Mouse (Mus musculus) heart, adult 2 months (tissue): ENCODE measurements around the gene Alpl. TPM values are rescaled to one million over a fixed set of nuclear protein-coding genes. Genes with fewer than 3 reads are reported as not detected.

Experiments
- DNase-seq, 2 experiments: peaks; one replicate each; pipeline ENCODE4 v3.0.0; 2021
- H3K27ac ChIP-seq: fragments of 200-600 bp; 2 replicates; pipeline ENCODE4 v1.8.1; 2022
- H3K27me3 ChIP-seq: fragments of 200-500 bp; 2 replicates; pipeline ENCODE4 v1.6.1; 2012; ENCODE audit warnings: mild to moderate bottlenecking, low read length, inconsistent platforms, mixed read lengths; ENCODE audit not compliant: control insufficient read depth, insufficient read depth
- H3K36me3 ChIP-seq: fragments of 200-500 bp; 2 replicates; pipeline ENCODE4 v1.6.1; 2012; ENCODE audit warnings: low read length, inconsistent platforms; ENCODE audit not compliant: control insufficient read depth, insufficient read depth
- H3K4me1 ChIP-seq: fragments of 200-500 bp; 2 replicates; pipeline ENCODE4 v1.6.1; 2011; ENCODE audit warnings: low read length; ENCODE audit not compliant: control insufficient read depth, insufficient read depth
- H3K4me3 ChIP-seq: fragments of 200-600 bp; 2 replicates; pipeline ENCODE4 v1.8.1; 2022
- H3K79me2 ChIP-seq: fragments of 200-500 bp; replicated peaks from 2 replicates; pipeline ENCODE4 v1.6.1; 2012; ENCODE audit warnings: mild to moderate bottlenecking, inconsistent platforms, low read length, moderate library complexity, mixed read lengths; ENCODE audit not compliant: control insufficient read depth, insufficient read depth
- H3K9ac ChIP-seq: fragments of 200-500 bp; 2 replicates; pipeline ENCODE4 v1.6.1; 2012; ENCODE audit warnings: low read depth, mild to moderate bottlenecking, control low read depth, inconsistent platforms, low read length, mixed read lengths
- CTCF ChIP-seq: fragments of 200-600 bp; IDR thresholded peaks from 2 replicates; pipeline ENCODE4 v1.8.1; 2022; ENCODE audit warnings: antibody characterized with exemption, mild to moderate bottlenecking, moderate library complexity
- EP300 ChIP-seq: fragments of 200-500 bp; IDR thresholded peaks from 2 replicates; pipeline ENCODE4 v1.6.1; 2011; ENCODE audit warnings: low read depth, low read length, control low read depth; ENCODE audit not compliant: insufficient read depth
- POLR2A ChIP-seq: fragments of 200-500 bp; IDR thresholded peaks from 2 replicates; pipeline ENCODE4 v1.6.1; 2011; ENCODE audit warnings: mild to moderate bottlenecking, low read depth, low read length, control low read depth; ENCODE audit not compliant: insufficient read depth
- WGBS: fragments of 180-500 bp; shearing (Covaris S2); methylation state at CpG from one replicate; pipeline ENCODE4 v1.1.7; 2018; 5-methylcytosine and 5-hydroxymethylcytosine counted together
- intact Hi-C: fragments of 180-260 bp; cut with DNase I; formaldehyde crosslinking; loops from one replicate; pipeline ENCODE4 v1.15.1; 2025
- polyA plus RNA-seq: library from polyadenylated mRNA; depleted of rRNA; stranded (reverse); fragments of >200 nt; gene quantifications from 2 replicates; pipeline ENCODE4 v1.2.3, GENCODE M21; 2012
- total RNA-seq, 2 experiments: library from RNA; stranded (reverse); gene quantifications; 2 replicates each; pipeline ENCODE4 v1.2.3; 2021

Alpl gene
- total and polyA plus RNA-seq, 3 experiments: 33.2 to 64.8 (median 55.6) TPM

DNA sequence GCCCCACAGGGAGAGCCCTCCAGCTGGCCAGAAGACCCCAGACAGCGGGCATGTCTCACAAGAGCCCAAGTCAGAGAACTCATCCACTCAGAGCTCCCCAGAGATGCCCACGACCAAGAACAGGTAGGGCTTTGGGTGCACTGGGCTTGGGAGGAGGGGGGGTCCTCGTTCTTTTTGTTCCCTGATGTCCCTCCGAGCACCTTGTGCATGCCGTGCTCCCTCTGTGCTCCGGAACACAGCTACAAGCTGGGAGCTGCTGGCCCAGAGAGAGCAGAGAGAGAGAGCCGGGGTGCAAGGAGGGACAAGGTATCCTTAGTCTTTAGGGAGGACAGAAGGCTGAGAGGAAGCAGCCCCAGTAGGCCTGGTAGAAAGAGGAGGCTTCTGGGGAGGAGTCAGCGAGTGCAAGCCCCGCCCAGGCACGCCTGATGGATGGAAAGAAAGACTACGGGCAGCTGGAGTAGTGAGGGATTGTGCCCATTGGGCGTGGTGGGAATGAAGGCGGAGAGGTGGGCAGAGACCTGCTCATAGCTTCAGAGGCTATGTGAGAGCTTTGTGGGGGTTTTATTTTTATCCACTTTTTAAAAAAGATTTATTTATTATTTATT, 70.5 kb downstream of the Alpl start:
- DNase-seq: no peak
- Histone ChIP-seq H3K4me1 (no peaks in the 10 kb centered on the region; the same call in 1 of the 2 replicates), H3K9ac (no peak overlapping the region), H3K79me2 (no peaks in the 10 kb centered on the region), H3K4me3 (no peak overlapping the region), H3K27me3 (peaks cover 2% of the 10 kb centered on the region; the same call in 1 of the 2 replicates), H3K27ac (no peak overlapping the region), H3K36me3 (no peaks in the 10 kb centered on the region)
- intact Hi-C loops: no loop called here
- TF ChIP-seq CTCF: no peak
- 76% methylated on average over 13 of the region's 13 CpGs for WGBS

DNA sequence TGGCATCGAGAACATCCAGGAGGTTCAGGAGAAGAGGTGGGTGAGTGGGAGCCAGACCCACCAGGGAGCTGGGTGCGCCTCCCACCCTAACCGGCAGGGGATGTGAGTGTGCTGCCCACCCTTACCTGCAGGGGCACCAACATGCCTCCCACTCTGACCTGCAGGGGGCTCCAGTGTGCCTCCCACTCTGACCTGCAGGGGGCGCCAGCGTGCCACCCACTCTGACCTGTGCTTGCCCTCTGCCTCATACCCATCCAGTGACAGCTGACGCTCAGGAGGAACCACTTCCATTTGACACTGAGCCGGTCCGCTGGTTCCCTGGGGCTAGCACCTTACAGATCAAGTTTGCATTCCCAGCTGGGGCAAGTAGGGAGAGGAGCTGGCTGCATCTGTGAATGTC, 71.4 kb downstream of the Alpl start:
- Histone ChIP-seq H3K79me2 (no peaks in the 10 kb centered on the region), H3K4me3 (peak overlapping the region; percentile 40), H3K27me3 (peaks cover 2% of the 10 kb centered on the region; the same call in 1 of the 2 replicates), H3K4me1 (no peaks in the 10 kb centered on the region), H3K9ac (peak overlapping the region; percentile 1; the same call in 1 of the 2 replicates), H3K27ac (peak overlapping the region; percentile 91), H3K36me3 (no peaks in the 10 kb centered on the region)
- 44% methylated on average over 8 of the region's 8 CpGs for WGBS
- intact Hi-C loops: no loop called here
- DNase-seq: peak; percentile 77 to 79
- TF ChIP-seq EP300 (no peak), CTCF (peak; percentile 91), POLR2A (no peak)

DNA sequence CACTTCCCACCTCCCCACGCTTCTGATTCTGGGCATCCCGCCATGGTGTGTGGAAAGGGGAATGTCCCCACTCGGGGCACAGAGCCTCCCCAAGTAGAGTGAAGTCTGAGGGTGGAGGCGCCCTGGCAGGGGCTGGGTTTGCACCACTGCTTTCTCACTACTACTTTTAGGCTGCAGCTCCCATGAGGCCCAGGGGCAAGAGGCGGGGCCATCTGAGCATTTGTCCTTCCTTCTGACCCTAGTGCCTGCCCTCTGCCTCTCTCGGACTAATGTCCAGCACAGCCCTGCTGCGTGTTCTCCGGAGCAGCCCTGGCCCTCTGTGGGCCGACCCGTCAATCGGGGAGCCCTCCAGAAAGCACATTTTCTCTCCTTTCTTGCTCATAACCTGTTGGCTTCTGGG, 72.0 kb downstream of the Alpl start:
- intact Hi-C loops: no loop called here
- peak overlapping the region; percentile 1; the same call in 1 of the 2 replicates for H3K9ac ChIP-seq
- H3K4me1 ChIP-seq: no peaks in the 10 kb centered on the region
- peak overlapping the region; percentile 91 for H3K27ac ChIP-seq
- peak; percentile 69 to 80 for DNase-seq
- H3K27me3 ChIP-seq: peaks cover 2% of the 10 kb centered on the region; the same call in 1 of the 2 replicates
- H3K4me3 ChIP-seq: peak overlapping the region; percentile 40
- 37% methylated on average over 11 of the region's 11 CpGs for WGBS
- H3K79me2 ChIP-seq: no peaks in the 10 kb centered on the region
- TF ChIP-seq EP300 (no peak), POLR2A (peak; percentile 60; the same call in 1 of the 2 replicates)
- no peaks in the 10 kb centered on the region for H3K36me3 ChIP-seq

DNA sequence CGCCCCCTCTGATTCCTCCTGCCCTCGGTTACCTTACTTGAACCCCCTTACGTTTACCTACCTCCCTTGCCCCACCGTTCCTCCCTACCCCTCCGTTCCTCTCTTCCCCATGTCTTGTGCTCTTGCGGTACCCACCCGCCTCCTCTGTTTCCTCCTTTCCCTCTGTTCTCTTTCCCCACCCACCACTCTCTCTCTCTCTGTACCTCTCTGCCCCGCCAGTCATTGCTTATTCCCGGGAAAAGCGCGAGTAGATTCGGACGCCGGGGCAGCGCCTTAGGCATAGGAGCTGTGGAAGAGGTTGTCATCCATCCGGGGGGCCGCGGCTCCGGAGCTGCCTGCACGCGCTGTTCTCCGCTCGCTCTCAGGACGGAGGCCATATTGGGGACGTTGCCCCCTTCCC, 72.7 kb downstream of the Alpl start:
- WGBS: 49% methylated on average over 25 of the region's 25 CpGs
- TF ChIP-seq POLR2A (no peak), EP300 (no peak), CTCF (no peak)
- Histone ChIP-seq H3K27me3 (no peaks in the 10 kb centered on the region), H3K79me2 (no peaks in the 10 kb centered on the region), H3K4me1 (no peaks in the 10 kb centered on the region), H3K9ac (no peak overlapping the region), H3K4me3 (peak overlapping the region; percentile 10; the same call in 1 of the 2 replicates), H3K36me3 (no peaks in the 10 kb centered on the region), H3K27ac (peak overlapping the region; percentile 91; the same call in 1 of the 2 replicates)
- DNase-seq: peak in 1 of 2 experiments; percentile 47
- intact Hi-C loops: no loop called here

DNA sequence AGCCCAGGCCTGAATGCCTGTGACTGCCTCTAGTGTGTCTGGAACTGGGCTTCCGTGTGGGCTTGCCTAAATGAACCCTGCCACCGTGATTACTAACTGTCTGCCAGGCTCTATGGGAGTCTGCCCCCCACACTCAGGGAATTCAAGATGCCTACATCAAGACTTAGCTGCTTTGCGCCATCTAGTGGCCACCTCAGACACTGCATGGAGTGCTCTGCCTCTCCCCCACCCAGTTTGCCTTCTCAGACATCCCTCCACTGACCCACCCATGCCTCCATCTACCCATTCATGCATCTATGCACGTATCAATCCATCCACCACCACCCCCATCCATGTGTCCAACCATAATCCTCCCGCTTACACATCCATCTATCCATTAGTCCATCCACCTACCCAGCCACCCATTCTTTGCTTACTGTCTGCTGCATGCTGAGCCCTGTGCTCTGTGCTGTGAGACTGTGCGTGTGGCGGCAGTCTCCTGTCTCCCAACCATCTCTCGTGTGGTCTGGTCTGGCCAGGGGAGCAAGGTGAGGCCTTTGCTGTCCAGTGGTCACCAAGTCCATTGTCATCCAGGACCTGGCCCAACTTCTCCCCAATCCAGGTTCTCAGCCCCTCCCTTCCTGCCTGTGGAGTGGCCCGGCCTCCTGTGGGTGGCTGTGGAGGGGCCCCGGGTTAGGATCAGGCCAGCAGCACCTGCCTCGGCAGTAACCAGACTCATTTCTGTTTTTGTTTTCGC, 73.3 kb downstream of the Alpl start:
- no peak for TF ChIP-seq POLR2A
- peak; percentile 98; the same call in 1 of the 2 replicates for TF ChIP-seq CTCF
- WGBS: 16% methylated on average over 12 of the region's 12 CpGs
- Histone ChIP-seq H3K4me1 (no peaks in the 10 kb centered on the region), H3K27me3 (no peaks in the 10 kb centered on the region), H3K9ac (no peak overlapping the region), H3K79me2 (no peaks in the 10 kb centered on the region), H3K27ac (no peak overlapping the region; the same call in 1 of the 2 replicates), H3K36me3 (no peaks in the 10 kb centered on the region), H3K4me3 (no peak overlapping the region)
- intact Hi-C loops: loop anchor here (1.0 kb wide), 1 partner anchor 47 kb away; no protein-coding TSS in a partner anchor
- peak; percentile 59 to 82 for DNase-seq

DNA sequence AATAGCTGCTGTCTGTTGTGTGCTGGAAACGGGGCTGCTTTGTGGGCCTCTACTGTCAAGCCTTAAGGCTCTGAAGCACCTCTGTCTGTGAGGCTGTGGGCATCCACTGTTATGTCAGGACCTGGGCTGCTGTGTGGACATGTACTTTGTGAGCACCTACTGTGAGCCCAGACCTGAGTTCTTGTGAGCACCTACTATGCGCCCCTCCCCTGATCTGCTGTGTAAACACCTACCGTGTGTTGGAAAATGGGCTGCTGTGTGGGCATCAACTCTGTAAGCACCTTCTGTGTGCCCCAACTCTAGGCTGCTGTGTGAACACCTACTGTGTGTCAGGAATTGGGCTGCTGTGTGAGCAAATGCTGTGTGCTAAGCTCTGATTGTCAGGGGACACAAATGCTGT, 74.0 kb downstream of the Alpl start:
- no peak for DNase-seq
- 84% methylated on average over 3 of the region's 3 CpGs for WGBS
- H3K27ac ChIP-seq: no peak overlapping the region
- H3K9ac ChIP-seq: no peak overlapping the region
- intact Hi-C loops: loop anchor here (1.0 kb wide), 1 partner anchor 46 kb away; no protein-coding TSS in a partner anchor
- TF ChIP-seq CTCF (no peak), EP300 (no peak), POLR2A (no peak)
- no peaks in the 10 kb centered on the region for H3K79me2 ChIP-seq
- no peaks in the 10 kb centered on the region for H3K36me3 ChIP-seq
- no peaks in the 10 kb centered on the region for H3K4me1 ChIP-seq
- no peaks in the 10 kb centered on the region for H3K27me3 ChIP-seq
- no peak overlapping the region for H3K4me3 ChIP-seq
